21 mouse cellular contexts compared by ENCODE assay signal in genomic region chr17:63270513-63270912, GRCm38 (mm10).
"Had no signal": no experiment of that assay in that cellular context is flagged by ENCODE, and none has a peak within 500 bp of the region (broad histone marks: within the 10 kb centered on the region; RNA-seq: fewer than 3 reads in every experiment).

No protein-coding gene starts in this region.

- DNase-seq: kidney, adult 18-20 months; kidney, adult 9 months; kidney, postnatal 14 days; kidney, postnatal 4 days; layer of hippocampus, postnatal 36 days; liver; lung, adult 18-20 months; lung, postnatal 10 days; lung, postnatal 36 days; right cerebral cortex, postnatal 4 days; thymus, adult 18-20 months; thymus, postnatal 36 days had no signal

- H3K9ac ChIP-seq: limb, embryonic 13.5 days; liver, embryonic 12.5 days; liver, embryonic 15.5 days; lung, embryonic 15.5 days; midbrain, embryonic 13.5 days had no signal

- H3K36me3 ChIP-seq: limb, embryonic 13.5 days; liver, embryonic 12.5 days; liver, embryonic 15.5 days; lung, embryonic 15.5 days; midbrain, embryonic 10.5 days; midbrain, embryonic 13.5 days had no signal

- H3K9me3 ChIP-seq: limb, embryonic 13.5 days; liver, embryonic 12.5 days; liver, embryonic 15.5 days; lung, embryonic 15.5 days; midbrain, embryonic 10.5 days; midbrain, embryonic 13.5 days had no signal

- H3K4me2 ChIP-seq: limb, embryonic 13.5 days; liver, embryonic 12.5 days; liver, embryonic 15.5 days; lung, embryonic 15.5 days; midbrain, embryonic 13.5 days had no signal

- H3K27ac ChIP-seq: left cerebral cortex, adult 2 months; limb, embryonic 13.5 days; liver, embryonic 12.5 days; liver, embryonic 15.5 days; lung, embryonic 15.5 days; midbrain, embryonic 10.5 days; midbrain, embryonic 13.5 days had no signal

- H3K4me3 ChIP-seq: left cerebral cortex, adult 2 months; limb, embryonic 13.5 days; liver, embryonic 12.5 days; liver, embryonic 15.5 days; lung, embryonic 15.5 days; megakaryocyte, embryonic 14.5 days; midbrain, embryonic 10.5 days; midbrain, embryonic 13.5 days had no signal

- ATAC-seq: intestine, embryonic 16.5 days; liver, embryonic 12.5 days; midbrain, embryonic 13.5 days had no signal

- H3K27me3 ChIP-seq: limb, embryonic 13.5 days; liver, embryonic 12.5 days; liver, embryonic 15.5 days; lung, embryonic 15.5 days; megakaryocyte, embryonic 14.5 days; midbrain, embryonic 13.5 days had no signal
